Mouse (Mus musculus) brown adipose tissue, adult 24 weeks (tissue): ENCODE results near the gene Grm7. TPM values are rescaled to one million over a fixed set of nuclear protein-coding genes. Genes with fewer than 3 reads are reported as not detected.

Source experiments
- H3K27ac ChIP-seq: fragments of 200-500 bp; replicated peaks from 2 replicates; pipeline ENCODE4 v1.5.1; 2012; ENCODE audit warnings: low read depth, mild to moderate bottlenecking, low read length
- H3K4me1 ChIP-seq: fragments of 200-500 bp; 2 replicates; pipeline ENCODE4 v1.6.1; 2012; ENCODE audit warnings: low read length, mixed read lengths; ENCODE audit not compliant: control insufficient read depth, insufficient read depth, insufficient read length
- H3K4me3 ChIP-seq: fragments of 200-500 bp; 2 replicates; pipeline ENCODE4 v1.5.1; 2012; ENCODE audit warnings: low read depth, mild to moderate bottlenecking, low read length, moderate library complexity; ENCODE audit not compliant: insufficient read depth
- polyA plus RNA-seq: library from polyadenylated mRNA; stranded (reverse); fragments of >200 nt; gene quantifications from 2 replicates; pipeline ENCODE4 v1.2.4, GENCODE M21; 2012; ENCODE audit not compliant: missing spikeins, insufficient read depth, insufficient read length

Gene Grm7
- polyA plus RNA-seq: not detected in 2 replicates

DNA sequence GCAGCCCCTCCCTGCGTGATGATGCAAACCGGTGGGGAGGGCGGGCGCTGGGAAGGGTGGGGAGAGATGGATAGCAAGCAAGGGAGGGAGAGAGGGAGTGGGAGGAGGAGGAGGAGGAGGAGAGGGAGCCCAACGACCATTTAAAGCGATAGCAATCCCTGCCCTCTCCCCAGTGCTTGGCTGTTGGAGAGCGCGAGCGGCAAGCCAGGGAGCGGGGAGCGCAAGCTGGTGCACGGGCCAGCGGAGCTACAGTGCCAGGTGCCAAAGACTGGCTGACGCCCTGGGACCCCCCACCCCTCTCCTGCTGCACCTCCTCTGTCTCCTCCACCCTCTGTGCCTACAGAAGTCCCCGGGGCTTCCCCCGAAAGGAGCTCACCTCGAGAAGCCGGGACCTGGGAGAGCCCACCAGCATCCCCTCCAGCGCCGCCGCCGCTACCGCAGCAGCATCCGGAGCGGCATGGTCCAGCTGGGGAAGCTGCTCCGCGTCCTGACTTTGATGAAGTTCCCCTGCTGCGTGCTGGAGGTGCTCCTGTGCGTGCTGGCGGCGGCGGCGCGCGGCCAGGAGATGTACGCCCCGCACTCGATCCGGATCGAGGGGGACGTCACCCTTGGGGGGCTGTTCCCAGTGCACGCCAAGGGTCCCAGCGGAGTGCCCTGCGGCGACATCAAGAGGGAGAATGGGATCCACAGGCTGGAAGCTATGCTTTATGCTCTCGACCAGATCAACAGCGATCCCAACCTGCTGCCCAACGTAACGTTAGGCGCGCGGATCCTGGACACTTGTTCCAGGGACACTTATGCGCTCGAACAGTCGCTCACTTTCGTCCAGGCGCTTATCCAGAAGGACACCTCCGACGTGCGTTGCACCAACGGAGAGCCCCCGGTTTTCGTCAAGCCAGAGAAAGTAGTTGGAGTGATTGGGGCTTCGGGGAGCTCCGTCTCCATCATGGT lies at the start of gene Grm7:
Gene Grm7 (plus strand): TSS at position 171 of the 951 bp plus-strand sequence.
- H3K4me1 ChIP-seq: no peaks in the 10 kb centered on the region
- no peak within 1 kb of the TSS for H3K4me3 ChIP-seq
- no peak within 1 kb of the TSS for H3K27ac ChIP-seq

DNA sequence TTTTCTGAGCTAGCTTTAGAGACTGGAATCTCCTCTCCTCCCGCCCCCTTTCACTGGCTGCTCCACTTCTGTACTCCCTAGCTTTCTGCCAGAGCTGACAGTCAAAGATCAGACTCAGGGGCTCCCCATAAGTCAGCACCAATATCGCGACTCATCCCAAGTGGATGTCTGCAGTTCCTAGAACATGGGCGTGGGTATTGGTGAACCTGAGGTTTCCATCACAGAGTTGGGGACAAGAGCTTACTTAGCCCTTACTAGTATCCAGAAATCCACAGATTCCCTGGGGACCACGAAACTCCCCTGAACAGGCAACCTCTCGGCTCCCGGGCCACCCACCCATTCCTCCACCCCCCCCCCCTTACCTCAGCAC lies 355 bp upstream of the Grm7 start:
- Histone ChIP-seq H3K27ac (no peak overlapping the region), H3K4me3 (no peak overlapping the region), H3K4me1 (no peaks in the 10 kb centered on the region)

DNA sequence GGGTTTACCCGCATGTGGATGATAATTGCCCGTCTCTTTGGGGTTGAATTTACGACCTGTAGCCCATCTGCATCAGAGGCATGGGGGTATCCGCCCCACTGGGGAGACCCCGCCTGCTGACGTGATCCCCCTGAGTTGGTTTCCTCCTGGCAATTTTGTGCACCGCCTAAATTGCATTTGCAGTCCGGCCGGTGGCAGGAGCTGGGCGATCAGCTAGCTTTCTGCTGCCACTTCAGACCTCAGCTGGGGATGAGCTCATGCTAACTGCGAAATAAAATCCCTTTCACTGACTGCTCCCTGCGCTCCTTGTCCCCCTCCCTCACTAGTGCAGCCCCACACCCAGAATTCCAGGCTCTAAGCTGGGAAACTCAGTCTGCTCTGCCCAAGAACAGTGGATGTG lies 1.5 kb downstream of the Grm7 start:
- no peak overlapping the region for H3K27ac ChIP-seq
- no peaks in the 10 kb centered on the region for H3K4me1 ChIP-seq
- no peak overlapping the region for H3K4me3 ChIP-seq

DNA sequence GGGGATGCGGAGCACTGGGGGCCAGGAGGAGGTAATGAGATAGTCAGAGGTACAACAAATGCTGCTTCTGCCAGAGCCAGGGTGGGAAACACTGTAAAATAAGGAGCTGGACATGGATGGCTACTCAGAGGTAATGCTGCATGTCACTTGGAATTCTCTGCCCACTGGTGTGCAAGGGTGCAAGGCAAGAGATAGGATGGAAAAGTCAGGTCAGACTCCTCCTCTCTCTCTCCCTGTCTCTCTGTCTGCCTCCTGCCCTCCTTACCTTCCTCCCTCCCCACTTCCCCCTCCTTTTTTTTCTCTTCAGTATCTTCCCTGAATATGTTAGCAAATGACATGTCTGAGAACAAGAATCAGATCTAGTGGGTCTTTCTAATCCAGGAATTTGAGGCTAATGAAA lies 3.8 kb downstream of the Grm7 start:
- H3K4me1 ChIP-seq: no peaks in the 10 kb centered on the region
- H3K27ac ChIP-seq: no peak overlapping the region
- H3K4me3 ChIP-seq: no peak overlapping the region

DNA sequence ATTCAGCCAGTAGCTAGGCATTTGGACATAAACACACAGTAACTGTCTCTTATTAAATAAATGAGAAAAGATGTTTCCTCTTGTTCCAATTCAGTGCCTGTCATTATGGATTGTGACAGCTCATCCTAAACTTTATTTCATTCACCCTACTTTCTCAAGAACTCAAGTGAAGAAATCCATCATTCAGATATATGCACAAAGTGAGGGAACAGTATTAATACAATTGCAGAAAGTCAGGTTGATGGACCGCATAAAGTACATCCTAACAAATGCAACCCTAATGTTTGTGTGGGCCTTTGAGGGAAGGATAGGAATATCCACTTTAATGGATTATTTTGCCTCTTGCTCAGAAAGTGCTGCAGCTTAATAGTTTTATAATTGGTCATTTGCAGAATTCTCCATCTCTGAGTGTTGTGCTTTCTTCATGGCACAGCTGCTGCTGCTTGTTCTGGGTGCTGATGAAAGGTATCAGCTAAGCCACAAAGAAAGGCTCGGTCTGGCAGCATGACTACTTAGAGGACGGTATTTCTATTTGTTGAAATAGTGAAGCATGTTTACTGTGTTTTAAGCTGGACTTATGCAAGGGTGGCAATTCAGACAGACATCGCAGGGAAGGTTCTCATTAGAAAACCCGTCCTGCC lies 8.1 kb downstream of the Grm7 start:
- H3K27ac ChIP-seq: no peak overlapping the region
- H3K4me3 ChIP-seq: no peak overlapping the region
- H3K4me1 ChIP-seq: no peaks in the 10 kb centered on the region

DNA sequence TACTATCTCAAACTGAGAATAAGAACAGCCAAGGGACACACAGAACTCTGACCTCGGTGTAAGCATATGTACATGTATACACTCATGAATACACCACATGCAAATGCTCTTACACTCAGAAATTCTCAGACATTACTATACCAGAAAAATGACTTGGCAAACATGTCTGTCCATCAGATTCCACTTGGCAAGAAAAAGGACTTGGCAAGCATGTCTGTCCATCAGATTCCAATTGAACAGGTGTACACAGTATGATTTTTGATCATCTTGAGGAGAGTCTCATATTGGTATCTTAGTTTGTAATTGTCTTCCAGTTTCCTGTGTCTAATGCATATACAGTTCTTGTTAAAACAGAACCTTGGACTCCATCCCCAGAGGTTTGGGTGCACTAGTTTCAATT lies 19.1 kb downstream of the Grm7 start:
- Histone ChIP-seq H3K4me1 (no peaks in the 10 kb centered on the region), H3K4me3 (no peak overlapping the region), H3K27ac (no peak overlapping the region)

DNA sequence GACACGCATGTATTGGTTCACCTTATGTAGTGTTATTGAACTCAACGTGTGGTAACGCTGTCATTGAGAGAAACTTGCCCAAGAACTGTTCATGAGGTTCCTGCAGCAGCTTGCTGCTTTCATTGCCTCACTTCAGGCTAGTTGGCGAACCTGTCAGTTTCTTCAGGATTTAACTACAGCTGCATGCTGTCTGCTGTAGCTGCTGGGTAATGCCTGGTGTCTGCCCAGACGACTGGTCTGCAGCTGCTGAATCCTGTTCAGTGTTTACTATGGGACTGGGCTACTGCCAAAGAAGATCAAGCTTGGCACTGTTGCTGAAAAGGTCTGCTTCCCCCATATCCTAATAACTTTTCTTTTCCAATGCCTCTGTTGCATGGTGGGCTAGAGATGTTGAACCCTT lies 23.1 kb downstream of the Grm7 start:
- Histone ChIP-seq H3K27ac (no peak overlapping the region), H3K4me3 (no peak overlapping the region), H3K4me1 (no peaks in the 10 kb centered on the region)

DNA sequence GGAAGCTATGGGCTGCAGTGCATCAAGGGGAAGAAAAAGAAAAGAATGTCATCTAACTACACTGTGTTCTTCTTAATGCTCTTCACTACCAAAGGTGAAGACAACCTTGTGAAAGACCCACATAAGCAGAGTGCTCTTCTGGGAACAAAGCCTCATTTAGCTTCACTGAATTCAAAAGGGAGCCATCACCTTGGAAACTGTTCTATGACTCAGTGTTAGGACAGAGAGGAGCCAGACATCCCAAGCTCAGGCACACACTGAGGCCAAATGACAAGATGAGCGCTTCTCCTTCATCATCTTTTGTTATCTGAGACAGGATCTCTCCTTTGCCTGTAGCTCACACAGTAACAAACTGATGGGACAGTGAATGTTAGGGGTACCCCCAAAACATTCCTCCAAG lies 45.6 kb downstream of the Grm7 start:
- no peaks in the 10 kb centered on the region for H3K4me1 ChIP-seq
- no peak overlapping the region for H3K4me3 ChIP-seq
- no peak overlapping the region for H3K27ac ChIP-seq

DNA sequence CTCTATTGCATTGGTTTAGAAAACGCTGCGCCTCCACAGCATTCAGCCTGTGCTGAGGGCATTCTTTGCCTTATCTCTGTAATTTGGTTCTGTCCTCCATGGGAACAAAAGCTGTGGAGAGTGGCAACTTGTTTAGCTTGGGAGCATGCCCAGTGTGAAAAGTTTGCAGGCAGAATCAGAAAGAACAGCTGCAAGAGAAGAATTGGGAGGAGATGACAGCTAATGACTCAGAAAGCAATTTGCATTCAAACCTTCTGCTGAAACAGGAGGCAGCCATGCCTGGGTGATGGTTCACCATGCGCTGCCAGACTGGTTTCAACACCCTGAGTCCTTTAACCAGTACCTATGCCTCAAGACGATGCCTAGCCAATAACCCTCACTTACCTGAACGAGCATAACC lies 64.4 kb downstream of the Grm7 start:
- no peaks in the 10 kb centered on the region for H3K4me1 ChIP-seq
- no peak overlapping the region for H3K4me3 ChIP-seq
- no peak overlapping the region for H3K27ac ChIP-seq

DNA sequence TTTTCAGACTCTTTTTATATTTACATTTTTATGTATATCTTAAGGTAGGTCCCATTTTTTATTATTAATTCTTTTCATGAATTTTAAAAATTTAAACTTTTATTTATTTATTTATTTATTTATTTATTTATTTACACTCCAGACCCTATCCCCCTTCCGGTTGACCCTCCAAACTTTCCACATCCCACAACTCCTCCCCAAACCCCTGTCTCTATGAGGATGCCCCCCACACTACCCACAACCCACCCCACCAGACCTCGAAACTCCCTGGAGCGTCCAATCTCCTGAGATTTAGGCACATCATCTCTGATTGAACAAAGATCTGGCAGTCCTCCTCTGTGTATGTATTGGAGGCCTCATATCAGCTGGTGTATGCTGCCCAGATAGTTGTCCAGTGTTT lies 69.6 kb downstream of the Grm7 start:
- Histone ChIP-seq H3K27ac (no peak overlapping the region), H3K4me3 (no peak overlapping the region)

DNA sequence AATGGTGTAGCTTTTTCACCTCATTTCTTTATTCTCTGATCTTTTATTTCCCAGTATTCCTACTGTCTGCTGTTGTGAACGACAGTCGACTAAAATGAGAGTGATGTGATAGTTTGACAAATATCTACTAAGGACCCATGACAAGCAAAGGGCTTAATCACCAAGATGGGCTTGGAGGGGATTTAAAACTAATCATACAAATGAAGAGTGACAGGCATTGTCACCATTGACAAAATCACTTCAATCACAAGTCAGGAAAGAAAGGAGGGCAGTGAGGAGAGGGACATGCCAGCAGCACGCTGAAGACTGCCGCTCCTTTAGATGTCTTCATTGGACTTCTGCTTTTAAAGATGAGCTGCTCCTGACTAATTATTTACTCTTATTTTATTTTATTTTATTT lies 78.0 kb downstream of the Grm7 start:
- Histone ChIP-seq H3K27ac (no peak overlapping the region), H3K4me1 (no peaks in the 10 kb centered on the region), H3K4me3 (no peak overlapping the region)

More for the DNA sequence above, 69.6 kb downstream of the Grm7 start:
- no peaks in the 10 kb centered on the region for H3K4me1 ChIP-seq

DNA sequence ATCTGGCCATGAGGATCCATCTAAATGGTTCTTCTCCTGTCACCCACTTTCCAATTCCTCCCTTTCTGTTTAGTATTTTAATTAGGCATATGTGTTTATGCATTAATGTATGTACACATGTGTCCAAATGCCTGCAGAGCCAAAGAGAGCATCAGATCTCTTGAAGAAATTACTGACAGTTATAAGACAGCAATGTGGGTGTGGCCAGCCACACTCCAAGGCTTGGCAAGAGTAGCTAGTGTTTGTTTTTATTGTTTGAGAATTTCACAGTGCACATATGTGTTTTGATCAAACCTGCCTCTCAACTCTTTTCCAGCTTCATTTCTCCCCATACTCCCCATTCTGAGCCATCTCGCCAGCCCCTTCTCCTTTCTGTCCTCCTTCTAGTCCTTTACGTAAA lies 88.5 kb downstream of the Grm7 start:
- Histone ChIP-seq H3K4me3 (no peak overlapping the region), H3K27ac (no peak overlapping the region), H3K4me1 (no peaks in the 10 kb centered on the region)

DNA sequence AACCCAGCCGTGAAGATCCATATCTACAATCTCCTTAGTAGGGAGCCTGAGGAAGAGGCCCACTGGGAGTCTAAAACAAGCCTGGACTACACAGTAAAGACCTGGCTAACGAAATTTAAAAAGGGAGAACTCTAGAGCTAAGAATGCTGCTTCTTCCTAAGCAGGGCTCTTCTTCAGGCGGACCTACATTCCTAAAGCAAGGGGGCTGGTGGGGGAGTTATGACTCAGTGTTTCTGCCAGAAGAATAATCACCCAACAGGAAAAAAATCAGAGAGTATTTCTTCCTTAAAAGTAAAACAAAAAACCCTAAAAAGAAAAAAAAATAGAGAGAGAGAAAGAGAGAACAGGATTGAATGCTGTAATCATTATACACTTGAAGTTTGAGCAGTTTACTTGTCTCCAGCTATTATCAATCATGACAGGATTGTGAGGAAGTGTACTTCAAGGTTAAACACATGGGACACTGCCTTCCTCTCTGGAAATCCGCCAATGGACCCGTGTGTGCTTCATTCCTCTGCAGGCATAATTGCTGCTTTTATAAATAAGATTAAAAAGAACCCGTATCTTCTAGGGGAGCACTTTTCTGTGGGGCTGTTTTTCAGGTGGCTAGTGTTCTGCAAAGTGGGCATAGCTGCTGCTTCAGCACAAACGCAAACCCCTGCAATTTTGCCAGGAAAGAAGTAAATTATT lies 98.7 kb downstream of the Grm7 start:
- H3K4me3 ChIP-seq: no peak overlapping the region
- H3K27ac ChIP-seq: no peak overlapping the region
- no peaks in the 10 kb centered on the region for H3K4me1 ChIP-seq

DNA sequence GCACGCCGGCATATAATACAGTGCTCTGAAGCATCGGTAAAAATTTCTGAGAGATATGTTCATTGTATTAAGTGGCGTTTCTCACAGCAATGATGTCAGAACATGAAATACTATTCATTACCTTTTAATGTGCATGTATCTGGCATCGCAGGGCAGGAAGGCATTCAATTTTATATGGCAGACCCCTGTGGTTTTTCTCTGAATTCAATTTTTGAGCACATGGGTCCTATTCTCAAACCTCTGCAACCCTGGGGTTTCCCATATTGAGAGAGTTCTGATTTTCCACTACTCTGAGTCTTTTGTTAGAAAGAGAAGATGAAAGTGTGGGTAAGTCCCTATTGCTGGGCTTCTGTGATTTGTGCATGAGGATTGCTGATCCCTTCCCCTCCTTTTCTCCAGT lies 110.5 kb downstream of the Grm7 start:
- Histone ChIP-seq H3K4me1 (no peaks in the 10 kb centered on the region), H3K27ac (no peak overlapping the region), H3K4me3 (no peak overlapping the region)

DNA sequence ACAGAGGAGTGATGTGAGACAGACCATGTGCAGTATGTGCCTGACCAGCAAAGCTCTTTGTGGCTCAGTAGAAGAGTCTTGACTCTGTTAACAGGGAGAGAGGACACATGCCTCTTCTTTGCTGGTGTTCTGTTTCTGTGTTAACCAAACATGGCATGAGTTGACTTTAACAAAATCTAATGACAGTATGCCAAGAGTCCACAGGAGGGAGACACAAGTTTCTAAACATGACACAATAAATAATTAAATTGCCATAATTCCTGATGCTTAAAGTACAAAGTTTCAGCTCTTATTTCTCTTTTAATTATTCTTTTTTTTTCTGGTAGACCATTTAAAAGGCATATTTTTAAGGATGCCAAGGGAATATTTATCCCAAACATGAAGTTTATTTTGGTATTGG lies 124.2 kb downstream of the Grm7 start:
- H3K27ac ChIP-seq: no peak overlapping the region
- H3K4me1 ChIP-seq: no peaks in the 10 kb centered on the region
- no peak overlapping the region for H3K4me3 ChIP-seq
